Mouse (Mus musculus) limb, embryonic 14.5 days (tissue): ENCODE results near the gene Lingo4. TPM values are rescaled to one million over a fixed set of nuclear protein-coding genes. Genes with fewer than 3 reads are reported as not detected.

Source experiments
- ATAC-seq: fragments of 200-750 bp; cut with Nextera tagmentation; 2 replicates; pipeline ENCODE4 v1.8.0; 2017; ENCODE audit warnings: low read depth, moderate number of reproducible peaks, moderate TSS enrichment; ENCODE audit not compliant: low FRiP score
- DNase-seq: peaks from one replicate; pipeline ENCODE4 v3.0.0-alpha.2; 2015; ENCODE audit warnings: low spot score
- H3K27ac ChIP-seq: fragments of 300-500 bp; sonication (generic); replicated peaks from 2 replicates; pipeline ENCODE4 v1.5.1; 2014; ENCODE audit warnings: low read depth, mild to moderate bottlenecking, low read length, moderate library complexity, mixed read lengths
- H3K27me3 ChIP-seq: fragments of 300-500 bp; sonication (generic); 2 replicates; pipeline ENCODE4 v1.6.1; 2014; ENCODE audit warnings: low read length, mixed read lengths; ENCODE audit not compliant: control insufficient read depth, insufficient read depth
- H3K36me3 ChIP-seq: fragments of 300-500 bp; sonication (generic); 2 replicates; pipeline ENCODE4 v1.6.1; 2014; ENCODE audit warnings: mild to moderate bottlenecking, low read length, moderate library complexity, mixed read lengths; ENCODE audit not compliant: control insufficient read depth, insufficient read depth
- H3K4me1 ChIP-seq: fragments of 300-500 bp; sonication (generic); 2 replicates; pipeline ENCODE4 v1.6.1; 2014; ENCODE audit warnings: antibody characterized with exemption, low read length, mixed read lengths; ENCODE audit not compliant: control insufficient read depth, insufficient read depth
- H3K4me2 ChIP-seq: fragments of 300-500 bp; sonication (generic); replicated peaks from 2 replicates; pipeline ENCODE4 v1.6.1; 2014; ENCODE audit warnings: low read depth, mild to moderate bottlenecking, low read length, moderate library complexity; ENCODE audit not compliant: severe bottlenecking
- H3K4me3 ChIP-seq: fragments of 300-500 bp; sonication (generic); replicated peaks from 2 replicates; pipeline ENCODE4 v1.5.1; 2014; ENCODE audit warnings: low read length
- H3K9ac ChIP-seq: fragments of 300-500 bp; sonication (generic); 2 replicates; pipeline ENCODE4 v1.6.1; 2014; ENCODE audit warnings: mild to moderate bottlenecking, low read depth, low read length, moderate library complexity; ENCODE audit not compliant: severe bottlenecking
- H3K9me3 ChIP-seq: fragments of 300-500 bp; sonication (generic); 2 replicates; pipeline ENCODE4 v1.6.1; 2016; ENCODE audit warnings: low read length; ENCODE audit not compliant: control insufficient read depth
- POLR2A ChIP-seq: fragments of 200-500 bp; IDR thresholded peaks from 2 replicates; pipeline ENCODE4 v1.8.0; 2012; ENCODE audit warnings: inconsistent platforms, mild to moderate bottlenecking, moderate library complexity, borderline replicate concordance; ENCODE audit not compliant: insufficient read depth, insufficient read length; ENCODE audit errors: extremely low read depth
- WGBS: fragments of 180-500 bp; shearing (Covaris S2); extraction: QIAGEN DNeasy Blood & Tissue Kit; methylation state at CpG from one replicate; pipeline ENCODE4 v1.1.7; 2014; 5-methylcytosine and 5-hydroxymethylcytosine counted together
- polyA plus RNA-seq, 2 experiments: library from polyadenylated mRNA; depleted of rRNA in 1 of 2; stranded (reverse) in 1 of 2; unstranded in 1 of 2; fragments of >200 nt; fragmentation: Nextera tagmentation in 1 of 2; extraction: Ambion mirVana in 1 of 2; gene quantifications; 2 replicates each; pipeline versions ENCODE4 v1.2.1 to v1.2.3; 2012 to 2014

Gene Lingo4
- polyA plus RNA-seq, 2 experiments = 0.06 TPM; not detected in 1

DNA sequence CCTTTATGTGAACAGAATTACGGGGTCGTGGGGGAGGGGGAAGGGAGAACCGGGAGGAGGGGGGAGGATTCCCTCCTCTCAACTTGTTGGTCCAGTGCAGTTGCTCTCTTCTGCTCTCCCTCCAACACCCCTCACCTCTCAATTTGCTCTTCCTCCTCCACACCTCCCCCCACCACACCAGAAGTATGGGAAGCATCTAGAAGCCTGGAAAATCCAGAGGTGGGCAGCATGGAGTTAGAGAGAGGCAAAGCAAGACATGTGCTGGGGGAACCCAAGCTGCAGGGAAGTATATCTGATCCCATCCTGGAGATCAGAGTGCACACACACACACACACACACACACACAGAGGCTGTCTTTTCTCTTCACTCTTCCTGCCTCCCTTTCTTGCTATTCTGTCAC, 26.3 kb upstream of the Lingo4 start:
- H3K9me3 ChIP-seq = no peaks in the 10 kb centered on the region
- peaks cover 29% of the 10 kb centered on the region for H3K4me1 ChIP-seq
- H3K4me2 ChIP-seq = peak overlapping the region; percentile 21
- H3K27me3 ChIP-seq = no peaks in the 10 kb centered on the region
- WGBS = 0% methylated on average over 2 of the region's 3 CpGs
- no peak for TF ChIP-seq POLR2A
- H3K27ac ChIP-seq = no peak overlapping the region
- ATAC-seq = peak; percentile 17
- no peak for DNase-seq
- H3K4me3 ChIP-seq = no peak overlapping the region
- no peak overlapping the region for H3K9ac ChIP-seq
- H3K36me3 ChIP-seq = no peaks in the 10 kb centered on the region

DNA sequence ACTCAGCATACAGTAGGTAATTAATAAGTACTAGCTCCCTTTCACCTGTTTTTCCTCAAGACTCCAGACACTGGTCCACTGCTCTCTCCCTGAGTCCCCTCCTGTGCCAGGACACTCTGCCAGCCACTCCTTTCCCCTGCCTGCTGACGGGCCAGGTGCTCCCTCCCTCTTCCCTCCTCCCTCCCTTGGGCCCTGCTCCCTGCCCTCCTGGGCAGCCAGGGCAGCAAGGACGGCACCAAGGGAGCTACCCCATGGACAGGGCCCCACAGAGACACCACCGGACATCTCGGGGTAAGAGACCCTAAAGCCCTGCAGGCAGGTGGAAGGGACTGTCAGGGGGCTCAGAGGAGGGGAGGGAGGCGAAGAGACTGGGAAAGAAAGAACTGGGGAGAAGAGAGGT, 25.7 kb upstream of the Lingo4 start, which contains the start of gene Rorc:
Gene Rorc (plus strand): TSS at position 154 of the 400 bp plus-strand sequence.
- H3K4me3 ChIP-seq = peak within 1 kb of the TSS; percentile 11
- no peak for TF ChIP-seq POLR2A
- peaks cover 34% of the 10 kb centered on the region for H3K4me1 ChIP-seq
- peak within 1 kb of the TSS; percentile 25 for H3K9ac ChIP-seq
- no peaks in the 10 kb centered on the region for H3K27me3 ChIP-seq
- ATAC-seq (no peak), DNase-seq (no peak)
- H3K36me3 ChIP-seq = no peaks in the 10 kb centered on the region
- H3K4me2 ChIP-seq = peak within 1 kb of the TSS; percentile 43
- H3K27ac ChIP-seq = no peak within 1 kb of the TSS
- H3K9me3 ChIP-seq = no peaks in the 10 kb centered on the region
- 18% methylated on average over 5 of the region's 5 CpGs for WGBS

DNA sequence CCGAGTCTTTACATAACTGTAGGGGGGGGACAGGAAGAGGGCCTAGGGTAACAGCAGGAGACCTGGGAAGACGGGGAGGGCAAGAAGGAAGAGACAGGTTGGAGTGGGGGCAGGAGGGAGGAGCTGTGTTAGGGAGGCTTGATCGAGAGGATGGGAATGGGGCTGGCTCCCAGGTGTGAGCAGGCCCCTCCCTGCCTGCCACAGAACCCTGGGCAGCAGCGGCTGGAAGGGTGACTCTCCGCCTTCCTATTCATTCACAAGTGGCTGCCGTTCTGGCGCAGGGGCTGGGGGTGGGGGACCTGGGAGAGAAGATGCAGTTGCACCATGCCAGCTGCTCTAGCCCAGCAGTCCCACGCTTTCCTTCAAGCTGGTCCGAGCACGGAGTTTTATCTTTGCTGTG, 25.2 kb upstream of the Lingo4 start:
- 5% methylated on average over 10 of the region's 10 CpGs for WGBS
- Histone ChIP-seq H3K9ac (peak overlapping the region; percentile 25), H3K4me2 (peak overlapping the region; percentile 43), H3K9me3 (no peaks in the 10 kb centered on the region), H3K4me3 (peak overlapping the region; percentile 11), H3K4me1 (peaks cover 34% of the 10 kb centered on the region), H3K27me3 (no peaks in the 10 kb centered on the region), H3K27ac (no peak overlapping the region), H3K36me3 (no peaks in the 10 kb centered on the region)
- TF ChIP-seq POLR2A = no peak
- DNase-seq = no peak
- no peak for ATAC-seq

DNA sequence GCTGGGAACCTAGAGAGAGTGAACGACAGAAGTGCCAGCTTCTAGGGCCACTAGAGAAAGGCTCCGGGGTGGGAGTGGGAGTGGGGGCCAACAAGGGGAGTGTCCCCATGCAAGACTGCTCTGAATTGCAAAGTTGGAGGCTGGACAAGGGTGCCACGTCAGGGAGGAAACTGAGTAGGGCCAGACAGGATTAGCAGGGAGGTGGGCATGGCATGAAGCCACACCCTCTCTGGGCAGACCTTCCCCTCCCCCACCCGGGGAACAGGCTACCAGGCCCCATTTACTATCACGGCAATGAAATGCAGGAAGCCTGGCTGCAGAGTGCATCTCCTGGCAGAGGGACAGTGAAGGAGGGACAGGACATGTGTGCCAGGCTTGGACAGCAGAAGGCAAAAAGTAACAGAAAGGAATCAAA, 24.7 kb upstream of the Lingo4 start:
- Histone ChIP-seq H3K4me1 (peaks cover 34% of the 10 kb centered on the region), H3K27ac (no peak overlapping the region), H3K4me2 (peak overlapping the region; percentile 43), H3K27me3 (no peaks in the 10 kb centered on the region), H3K36me3 (no peaks in the 10 kb centered on the region), H3K9me3 (no peaks in the 10 kb centered on the region), H3K4me3 (peak overlapping the region; percentile 11; the same call in 1 of the 2 replicates), H3K9ac (peak overlapping the region; percentile 25)
- 2% methylated on average over 5 of the region's 5 CpGs for WGBS
- no peak for TF ChIP-seq POLR2A
- peak; percentile 27 for DNase-seq
- no peak for ATAC-seq

DNA sequence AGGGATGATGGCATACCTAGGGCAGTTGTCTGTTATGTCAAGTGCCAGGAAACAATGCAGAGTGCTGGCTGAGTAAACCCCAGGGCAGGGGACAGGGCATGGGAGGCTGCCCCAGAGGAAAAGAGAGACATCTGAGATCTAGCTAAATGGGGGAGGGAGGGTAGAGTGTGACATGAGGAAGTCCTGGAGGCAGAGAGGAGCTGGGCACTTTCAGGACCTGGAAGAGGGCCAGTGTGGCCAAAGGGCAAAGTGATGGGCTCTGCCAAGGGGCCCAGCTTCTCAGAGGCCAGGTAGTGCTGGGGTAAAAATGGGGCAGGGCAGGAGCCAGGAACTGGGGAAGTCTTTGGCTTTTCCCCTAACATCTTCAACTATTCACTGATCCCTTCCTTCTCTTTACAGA, 23.7 kb upstream of the Lingo4 start:
- Histone ChIP-seq H3K4me2 (no peak overlapping the region), H3K9me3 (no peaks in the 10 kb centered on the region)
- ATAC-seq = no peak

DNA sequence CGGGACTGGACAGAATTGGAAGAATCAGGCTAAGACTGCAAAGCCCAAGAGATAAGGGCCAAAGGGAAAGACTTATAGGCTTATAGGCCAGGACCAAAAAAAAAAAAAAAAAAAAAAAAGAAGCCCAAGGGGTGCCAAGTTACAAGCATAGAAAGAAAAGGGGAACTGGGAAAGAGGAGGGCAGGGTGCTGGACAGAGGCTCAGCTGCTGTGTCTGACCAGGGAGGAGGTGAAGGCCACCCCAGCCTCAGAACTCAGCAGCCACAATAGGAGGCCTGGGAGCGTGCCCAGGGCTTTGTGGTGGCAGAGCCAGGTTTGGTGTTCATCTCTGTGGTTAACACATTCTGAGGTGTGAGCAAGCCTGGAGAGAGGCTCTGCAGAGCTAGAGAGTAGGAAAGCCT, 23.2 kb upstream of the Lingo4 start:
- Histone ChIP-seq H3K27ac (no peak overlapping the region), H3K9me3 (no peaks in the 10 kb centered on the region), H3K9ac (no peak overlapping the region), H3K4me2 (no peak overlapping the region), H3K36me3 (no peaks in the 10 kb centered on the region), H3K4me1 (peaks cover 34% of the 10 kb centered on the region), H3K4me3 (no peak overlapping the region), H3K27me3 (no peaks in the 10 kb centered on the region)
- TF ChIP-seq POLR2A = no peak
- ATAC-seq (no peak), DNase-seq (no peak)
- 66% methylated on average over 2 of the region's 2 CpGs for WGBS

More for the DNA sequence above, 23.7 kb upstream of the Lingo4 start:
- no peak for TF ChIP-seq POLR2A
- H3K27me3 ChIP-seq = no peaks in the 10 kb centered on the region
- no peak overlapping the region for H3K27ac ChIP-seq
- no peak for DNase-seq
- H3K4me3 ChIP-seq = no peak overlapping the region
- peaks cover 34% of the 10 kb centered on the region for H3K4me1 ChIP-seq
- no peak overlapping the region for H3K9ac ChIP-seq
- H3K36me3 ChIP-seq = no peaks in the 10 kb centered on the region
